Mouse (Mus musculus) kidney, embryonic 14.5 days (tissue): ENCODE results near the gene Gm49510. TPM values are rescaled to one million over a fixed set of nuclear protein-coding genes. Genes with fewer than 3 reads are reported as not detected.

ENCODE experiments used
- ATAC-seq: fragments of 200-750 bp; cut with Nextera tagmentation; 2 replicates; pipeline ENCODE4 v1.8.0; 2017; ENCODE audit warnings: moderate number of reproducible peaks, mild to moderate bottlenecking, moderate TSS enrichment, moderate library complexity; ENCODE audit not compliant: low FRiP score, low TSS enrichment
- H3K27ac ChIP-seq: fragments of 300-500 bp; sonication (generic); 2 replicates; pipeline ENCODE4 v1.5.1; 2014; ENCODE audit warnings: low read depth, mild to moderate bottlenecking, low read length, moderate library complexity, mixed read lengths
- H3K27me3 ChIP-seq: fragments of 300-500 bp; sonication (generic); 2 replicates; pipeline ENCODE4 v1.6.1; 2014; ENCODE audit warnings: mild to moderate bottlenecking, low read length; ENCODE audit not compliant: control insufficient read depth, insufficient read depth
- H3K36me3 ChIP-seq: fragments of 300-500 bp; sonication (generic); 2 replicates; pipeline ENCODE4 v1.6.1; 2014; ENCODE audit warnings: low read length, mixed read lengths; ENCODE audit not compliant: control insufficient read depth, insufficient read depth
- H3K4me1 ChIP-seq: fragments of 300-500 bp; sonication (generic); 2 replicates; pipeline ENCODE4 v1.6.1; 2014; ENCODE audit warnings: low read length, mixed read lengths; ENCODE audit not compliant: control insufficient read depth, insufficient read depth
- H3K4me2 ChIP-seq: fragments of 300-500 bp; sonication (generic); replicated peaks from 2 replicates; pipeline ENCODE4 v1.6.1; 2014; ENCODE audit warnings: low read depth, mild to moderate bottlenecking, low read length
- H3K4me3 ChIP-seq: fragments of 300-500 bp; sonication (generic); 2 replicates; pipeline ENCODE4 v1.5.1; 2014; ENCODE audit warnings: mild to moderate bottlenecking, low read length
- H3K9ac ChIP-seq: fragments of 300-500 bp; sonication (generic); 2 replicates; pipeline ENCODE4 v1.6.1; 2014; ENCODE audit warnings: low read depth, mild to moderate bottlenecking, low read length, moderate library complexity
- H3K9me3 ChIP-seq: fragments of 300-500 bp; sonication (generic); 2 replicates; pipeline ENCODE4 v1.6.1; 2016; ENCODE audit warnings: low read length; ENCODE audit not compliant: control insufficient read depth
- WGBS: fragments of 180-500 bp; shearing (Covaris S2); extraction: QIAGEN DNeasy Blood & Tissue Kit; methylation state at CpG from one replicate; pipeline ENCODE4 v1.1.7; 2014; 5-methylcytosine and 5-hydroxymethylcytosine counted together
- polyA plus RNA-seq: library from polyadenylated mRNA; unstranded; fragments of >200 nt; fragmentation: Nextera tagmentation; extraction: Ambion mirVana; gene quantifications from 2 replicates; pipeline ENCODE4 v1.2.1, GENCODE M21; 2014

Gm49510 gene
- polyA plus RNA-seq, 1 experiment from 2014 or later, result 0.19 TPM

- peak overlapping the region; percentile 88 for H3K27ac ChIP-seq
- ATAC-seq, result peak; percentile 68
- peak overlapping the region; percentile 63 for H3K9ac ChIP-seq
- WGBS, result 1% methylated on average over 25 of the region's 35 CpGs
- peak overlapping the region; percentile 49 for H3K4me3 ChIP-seq
- H3K4me1 ChIP-seq, result peaks cover 27% of the 10 kb centered on the region
- no peaks in the 10 kb centered on the region for H3K9me3 ChIP-seq
- H3K36me3 ChIP-seq, result peaks cover 7% of the 10 kb centered on the region
- peak overlapping the region; percentile 81 for H3K4me2 ChIP-seq
- H3K27me3 ChIP-seq, result no peaks in the 10 kb centered on the region
Observed at GRCm38 (mm10) chr15:78927788-78928457, 28.5 kb downstream of the Gm49510 start.

- no peaks in the 10 kb centered on the region for H3K9me3 ChIP-seq
- peaks cover 27% of the 10 kb centered on the region for H3K4me1 ChIP-seq
- 0 out of 2 replicates have a peak, but pooled peaks have one; percentile 1 for ATAC-seq
- H3K9ac ChIP-seq, result no peak overlapping the region
- H3K4me2 ChIP-seq, result peak overlapping the region; percentile 81
- H3K4me3 ChIP-seq, result peak overlapping the region; percentile 49
- no peaks in the 10 kb centered on the region for H3K27me3 ChIP-seq
- no peak overlapping the region for H3K27ac ChIP-seq
- H3K36me3 ChIP-seq, result peaks cover 7% of the 10 kb centered on the region
- WGBS, result 51% methylated on average over 8 of the region's 8 CpGs
Observed at GRCm38 (mm10) chr15:78928539-78928938, 29.1 kb downstream of the Gm49510 start.

- no peaks in the 10 kb centered on the region for H3K27me3 ChIP-seq
- 89% methylated on average over 6 of the region's 6 CpGs for WGBS
- no peaks in the 10 kb centered on the region for H3K9me3 ChIP-seq
- no peak overlapping the region for H3K4me3 ChIP-seq
- no peak overlapping the region for H3K9ac ChIP-seq
- peaks cover 23% of the 10 kb centered on the region for H3K4me1 ChIP-seq
- no peak overlapping the region for H3K4me2 ChIP-seq
- ATAC-seq, result no peak
- H3K36me3 ChIP-seq, result peaks cover 7% of the 10 kb centered on the region
- H3K27ac ChIP-seq, result no peak overlapping the region
Observed at GRCm38 (mm10) chr15:78930192-78930706, 30.8 kb downstream of the Gm49510 start.

GRCm38 (mm10) chr15:78930801-78931426 is 31.4 kb downstream of the Gm49510 start:
- H3K4me3 ChIP-seq, result no peak overlapping the region
- no peak overlapping the region for H3K4me2 ChIP-seq
- WGBS, result 88% methylated on average over 7 of the region's 7 CpGs
- peaks cover 7% of the 10 kb centered on the region for H3K36me3 ChIP-seq
- ATAC-seq, result no peak
- H3K9me3 ChIP-seq, result no peaks in the 10 kb centered on the region
- 0 out of 2 replicates have a peak overlapping the region, but pooled peaks have one; percentile 7 for H3K27ac ChIP-seq
- no peaks in the 10 kb centered on the region for H3K27me3 ChIP-seq
- no peak overlapping the region; the same call in 1 of the 2 replicates for H3K9ac ChIP-seq
- H3K4me1 ChIP-seq, result peaks cover 22% of the 10 kb centered on the region

- Histone ChIP-seq H3K36me3 (peaks cover 7% of the 10 kb centered on the region), H3K4me1 (peaks cover 19% of the 10 kb centered on the region), H3K27ac (no peak overlapping the region), H3K27me3 (no peaks in the 10 kb centered on the region), H3K9ac (no peak overlapping the region; the same call in 1 of the 2 replicates), H3K4me3 (no peak overlapping the region), H3K4me2 (no peak overlapping the region), H3K9me3 (no peaks in the 10 kb centered on the region)
- no peak for ATAC-seq
- WGBS, result 36% methylated on average over 3 of the region's 3 CpGs
Observed at GRCm38 (mm10) chr15:78931577-78931976, 32.1 kb downstream of the Gm49510 start.

GRCm38 (mm10) chr15:78934784-78935320 is 35.4 kb downstream of the Gm49510 start, which contains the start of gene Nol12:
Gene Nol12 (plus strand): TSS chr15:78934933.
- Histone ChIP-seq H3K9me3 (no peaks in the 10 kb centered on the region), H3K4me1 (peaks cover 8% of the 10 kb centered on the region), H3K27me3 (no peaks in the 10 kb centered on the region), H3K4me3 (peak within 1 kb of the TSS; percentile 59), H3K36me3 (peaks cover 25% of the 10 kb centered on the region), H3K9ac (peak within 1 kb of the TSS; percentile 72), H3K4me2 (peak within 1 kb of the TSS; percentile 58), H3K27ac (peak within 1 kb of the TSS; percentile 71)
- WGBS, result under 1% methylated on average over 42 of the region's 42 CpGs
- peak; percentile 85 for ATAC-seq

GRCm38 (mm10) chr15:78936403-78936802 is 36.9 kb downstream of the Gm49510 start:
- Histone ChIP-seq H3K36me3 (peaks cover 40% of the 10 kb centered on the region), H3K4me3 (0 out of 2 replicates have a peak overlapping the region, but pooled peaks have one; percentile 59)
- 90% methylated on average over 12 of the region's 12 CpGs for WGBS

GRCm38 (mm10) chr15:78937311-78937710 is 37.8 kb downstream of the Gm49510 start:
- Histone ChIP-seq H3K4me3 (no peak overlapping the region), H3K4me1 (peaks cover 8% of the 10 kb centered on the region), H3K9ac (no peak overlapping the region), H3K27ac (no peak overlapping the region), H3K36me3 (peaks cover 42% of the 10 kb centered on the region), H3K9me3 (no peaks in the 10 kb centered on the region), H3K27me3 (no peaks in the 10 kb centered on the region), H3K4me2 (no peak overlapping the region)
- ATAC-seq, result no peak
- 94% methylated on average over 10 of the region's 10 CpGs for WGBS

More at GRCm38 (mm10) chr15:78936403-78936802, 36.9 kb downstream of the Gm49510 start:
- Histone ChIP-seq H3K4me1 (peaks cover 8% of the 10 kb centered on the region), H3K9ac (0 out of 2 replicates have a peak overlapping the region, but pooled peaks have one; percentile 12), H3K27me3 (no peaks in the 10 kb centered on the region), H3K9me3 (no peaks in the 10 kb centered on the region), H3K4me2 (no peak overlapping the region), H3K27ac (no peak overlapping the region)
- ATAC-seq, result no peak
